Mouse (Mus musculus): ENCODE data around the gene Akt2. TPM values are rescaled to one million over a fixed set of nuclear protein-coding genes. Genes with fewer than 3 reads are reported as not detected.
A peak's percentile ranks its signal among the peaks of the same experiment; 100 is the strongest.

Akt2 gene
- polyA plus RNA-seq, 1 experiment from 2014 or later: 69.3 TPM

DNA sequence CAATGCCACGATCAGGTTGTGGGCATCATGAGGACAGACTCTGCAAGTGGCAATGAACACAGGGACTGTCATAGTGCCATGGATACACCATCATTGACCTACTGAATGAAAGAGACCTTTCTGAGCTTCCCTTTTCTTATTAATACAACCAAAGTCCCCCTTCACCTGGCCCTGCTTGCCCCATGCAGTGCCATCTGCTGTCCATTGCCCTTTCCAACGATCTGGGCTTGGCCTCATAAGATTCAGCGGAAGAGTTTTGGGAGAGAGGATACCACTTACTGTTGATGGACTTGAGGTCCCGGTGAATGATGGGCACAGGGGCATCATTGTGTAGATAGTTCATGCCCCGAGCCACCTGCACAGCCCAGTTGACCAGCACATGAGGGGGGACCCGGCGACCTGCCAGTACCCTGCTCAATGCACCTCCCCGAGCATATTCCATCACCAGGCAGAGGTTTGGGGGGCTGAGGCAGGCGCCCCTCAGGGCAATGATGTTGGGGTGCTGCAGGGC lies 81.8 kb downstream of the Akt2 start:
- Histone ChIP-seq H3K4me2 (peak overlapping the region; percentile 99), H3K27me3 (no peaks in the 10 kb centered on the region), H3K4me3 (peak overlapping the region; percentile 94), H3K36me3 (0 out of 2 replicates have a peak, but pooled peaks cover 3% of the 10 kb centered on the region), H3K27ac (no peak overlapping the region), H3K4me1 (replicated peaks) (peaks cover 22% of the 10 kb centered on the region), H3K9ac (peak overlapping the region; percentile 85), H3K9me3 (replicated peaks) (no peaks in the 10 kb centered on the region)
- ATAC-seq (replicated peaks; ENCODE audit: insufficient number of reproducible peaks, insufficient read depth, low FRiP score, low read depth): no peak
- 61% methylated on average over 9 of the region's 9 CpGs for WGBS

DNA sequence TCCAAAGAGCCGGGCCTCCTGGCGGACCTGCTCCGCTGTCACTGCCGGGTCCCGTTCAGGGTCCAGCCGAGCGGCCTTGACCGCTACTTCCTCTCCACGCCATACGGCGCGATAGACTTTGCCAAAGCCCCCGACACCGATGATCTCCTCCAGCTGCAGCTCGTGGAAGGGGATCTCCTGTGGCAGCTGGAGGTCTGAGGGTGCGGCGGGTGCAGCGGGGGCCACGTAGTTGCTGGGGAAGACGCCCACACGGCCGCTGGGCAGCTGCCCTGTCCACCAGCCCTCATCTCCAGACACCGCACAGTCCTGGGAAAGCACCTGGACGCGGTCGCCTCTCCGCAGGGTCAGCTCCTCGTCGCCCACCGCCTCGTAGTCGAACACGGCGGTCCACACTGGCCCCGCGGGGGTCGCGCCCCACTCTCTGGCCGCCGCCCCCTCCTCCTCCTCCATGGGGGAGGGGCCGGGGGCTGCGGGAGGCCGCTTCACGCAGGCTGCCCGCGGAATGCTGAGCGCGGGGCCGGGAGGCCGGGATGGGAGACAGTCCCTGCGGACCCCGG lies 82.3 kb downstream of the Akt2 start:
- peak overlapping the region; percentile 85 for H3K9ac ChIP-seq
- no peak overlapping the region for H3K27ac ChIP-seq
- H3K4me1 ChIP-seq (replicated peaks): peaks cover 22% of the 10 kb centered on the region
- 0 out of 2 replicates have a peak, but pooled peaks have one; percentile 25 for ATAC-seq (replicated peaks; ENCODE audit: insufficient number of reproducible peaks, insufficient read depth, low FRiP score, low read depth)
- H3K4me2 ChIP-seq: peak overlapping the region; percentile 99
- no peaks in the 10 kb centered on the region for H3K36me3 ChIP-seq
- 1% methylated on average over 51 of the region's 52 CpGs for WGBS
- no peaks in the 10 kb centered on the region for H3K9me3 ChIP-seq (replicated peaks)
- peak overlapping the region; percentile 94 for H3K4me3 ChIP-seq
- H3K27me3 ChIP-seq: no peaks in the 10 kb centered on the region

DNA sequence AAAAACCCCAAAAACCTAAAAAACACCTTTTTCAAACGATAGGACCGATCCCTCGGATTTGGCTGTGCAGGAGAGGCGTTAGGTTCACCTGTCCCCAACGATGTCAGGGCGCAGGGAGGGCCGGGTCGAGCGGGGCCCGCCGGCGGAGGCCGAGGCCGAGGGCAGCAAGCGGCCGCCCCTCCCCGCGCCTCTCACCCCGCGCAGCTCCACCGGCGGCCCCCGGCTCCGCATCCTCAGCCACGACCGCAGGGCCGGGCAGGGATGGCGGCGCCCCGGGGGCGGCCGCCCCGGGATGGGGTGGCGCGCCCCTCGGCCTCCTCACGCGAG lies 82.8 kb downstream of the Akt2 start:
- H3K36me3 ChIP-seq: no peaks in the 10 kb centered on the region
- no peaks in the 10 kb centered on the region for H3K9me3 ChIP-seq (replicated peaks)
- under 1% methylated on average over 35 of the region's 38 CpGs for WGBS
- H3K4me3 ChIP-seq: peak overlapping the region; percentile 94
- no peaks in the 10 kb centered on the region for H3K27me3 ChIP-seq
- peak overlapping the region; percentile 89 for H3K27ac ChIP-seq
- H3K9ac ChIP-seq: peak overlapping the region; percentile 85
- no peak; the same call in 1 of the 2 replicates for ATAC-seq (replicated peaks; ENCODE audit: insufficient number of reproducible peaks, insufficient read depth, low FRiP score, low read depth)
- H3K4me2 ChIP-seq: peak overlapping the region; percentile 99
- peaks cover 22% of the 10 kb centered on the region for H3K4me1 ChIP-seq (replicated peaks)

DNA sequence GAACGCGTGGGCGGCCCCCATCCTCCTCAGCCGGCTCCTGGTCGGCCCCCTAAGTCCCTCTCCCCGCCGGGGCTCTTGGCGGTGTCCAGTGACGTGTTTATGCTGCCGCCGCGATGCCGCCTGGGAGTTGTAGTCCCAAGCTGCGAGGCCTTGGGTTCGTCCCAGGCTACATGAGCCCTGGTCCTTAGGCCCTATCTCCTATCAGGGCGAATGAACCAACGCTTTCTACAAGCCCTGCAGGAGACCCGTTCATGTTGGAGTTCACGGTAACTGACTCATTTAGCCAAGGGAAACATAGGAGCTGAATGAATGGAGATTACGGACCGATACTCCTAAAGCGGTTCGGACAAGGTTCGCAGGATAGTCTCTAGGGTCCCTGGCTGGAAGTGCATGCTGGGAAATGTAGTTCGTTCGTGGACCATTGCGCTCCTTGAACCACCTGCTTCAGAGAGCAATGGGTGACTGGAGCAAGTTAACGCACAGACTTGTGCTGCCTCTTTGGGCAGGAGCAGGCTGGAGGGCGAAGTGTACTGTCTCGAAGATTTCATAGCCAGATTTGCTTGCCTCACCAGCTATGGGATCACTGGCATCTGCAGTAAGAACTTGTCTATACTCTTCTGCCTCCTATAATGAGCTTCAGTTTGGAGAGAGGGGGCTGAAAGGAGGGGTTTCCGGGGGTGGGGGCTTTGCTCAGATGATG lies 83.3 kb downstream of the Akt2 start, which contains the start of gene Map3k10:
Gene Map3k10, minus strand, starts transcription at position 77 of the 700 bp plus-strand sequence.
- Histone ChIP-seq H3K36me3 (no peaks in the 10 kb centered on the region), H3K4me3 (peak within 1 kb of the TSS; percentile 94), H3K9ac (peak within 1 kb of the TSS; percentile 85), H3K4me2 (peak within 1 kb of the TSS; percentile 99), H3K9me3 (replicated peaks) (no peaks in the 10 kb centered on the region), H3K27me3 (no peaks in the 10 kb centered on the region), H3K27ac (peak within 1 kb of the TSS; percentile 89), H3K4me1 (replicated peaks) (peaks cover 22% of the 10 kb centered on the region)
- peak; percentile 97 for ATAC-seq (replicated peaks; ENCODE audit: insufficient number of reproducible peaks, insufficient read depth, low FRiP score, low read depth)
- 1% methylated on average over 30 of the region's 31 CpGs for WGBS

DNA sequence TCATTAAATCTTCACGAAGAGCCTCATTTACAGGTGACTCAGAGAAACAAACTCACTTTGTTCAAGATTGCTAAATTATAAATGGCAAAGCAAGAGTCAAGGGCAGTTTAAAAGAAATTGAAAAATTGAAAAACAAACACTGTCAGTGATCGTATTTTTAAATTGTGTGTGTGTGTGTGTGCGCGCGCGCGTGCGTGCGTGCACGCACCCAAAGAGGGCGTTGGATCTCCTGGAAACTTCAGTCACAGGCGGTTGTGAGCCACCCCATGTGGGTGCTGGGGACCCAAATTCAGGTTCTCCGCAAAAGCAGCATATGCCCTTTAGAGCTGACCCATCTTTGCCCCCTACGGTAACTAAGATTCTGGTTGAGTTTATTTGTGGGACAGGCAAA lies 83.9 kb downstream of the Akt2 start:
- Histone ChIP-seq H3K9ac (0 out of 2 replicates have a peak overlapping the region, but pooled peaks have one; percentile 22), H3K27ac (0 out of 2 replicates have a peak overlapping the region, but pooled peaks have one; percentile 89), H3K4me3 (peak overlapping the region; percentile 94), H3K9me3 (replicated peaks) (no peaks in the 10 kb centered on the region), H3K4me1 (replicated peaks) (peaks cover 22% of the 10 kb centered on the region), H3K27me3 (no peaks in the 10 kb centered on the region), H3K36me3 (no peaks in the 10 kb centered on the region), H3K4me2 (peak overlapping the region; percentile 99)
- 25% methylated on average over 14 of the region's 14 CpGs for WGBS
- ATAC-seq (replicated peaks; ENCODE audit: insufficient number of reproducible peaks, insufficient read depth, low FRiP score, low read depth): no peak

DNA sequence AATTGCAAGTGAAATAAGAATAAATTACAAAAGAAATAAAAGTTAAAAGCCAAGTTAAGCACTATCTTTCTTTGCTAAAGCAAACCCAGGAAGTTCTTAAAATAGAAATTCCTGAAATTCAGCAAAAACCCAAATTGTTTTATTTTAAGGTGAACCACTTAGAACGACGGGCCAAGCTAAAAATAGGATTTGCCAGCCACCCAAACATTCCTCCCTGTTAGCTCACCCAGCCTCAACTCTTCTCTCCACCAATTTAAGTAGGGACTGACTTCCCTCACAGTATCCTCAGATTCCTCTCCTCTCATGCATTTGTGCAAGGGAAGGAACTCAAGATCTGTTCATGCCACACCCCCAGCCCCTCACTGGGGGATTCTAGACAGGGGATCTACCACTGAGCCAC lies 91.9 kb downstream of the Akt2 start:
- Histone ChIP-seq H3K27me3 (peaks cover 16% of the 10 kb centered on the region; the same call in 1 of the 2 replicates), H3K4me1 (replicated peaks) (peaks cover 6% of the 10 kb centered on the region), H3K9ac (no peak overlapping the region), H3K4me3 (no peak overlapping the region), H3K27ac (no peak overlapping the region), H3K4me2 (no peak overlapping the region), H3K9me3 (replicated peaks) (no peaks in the 10 kb centered on the region), H3K36me3 (no peaks in the 10 kb centered on the region)
- ATAC-seq (replicated peaks; ENCODE audit: insufficient number of reproducible peaks, insufficient read depth, low FRiP score, low read depth): no peak
- WGBS: 7% methylated on average over 2 of the region's 2 CpGs

DNA sequence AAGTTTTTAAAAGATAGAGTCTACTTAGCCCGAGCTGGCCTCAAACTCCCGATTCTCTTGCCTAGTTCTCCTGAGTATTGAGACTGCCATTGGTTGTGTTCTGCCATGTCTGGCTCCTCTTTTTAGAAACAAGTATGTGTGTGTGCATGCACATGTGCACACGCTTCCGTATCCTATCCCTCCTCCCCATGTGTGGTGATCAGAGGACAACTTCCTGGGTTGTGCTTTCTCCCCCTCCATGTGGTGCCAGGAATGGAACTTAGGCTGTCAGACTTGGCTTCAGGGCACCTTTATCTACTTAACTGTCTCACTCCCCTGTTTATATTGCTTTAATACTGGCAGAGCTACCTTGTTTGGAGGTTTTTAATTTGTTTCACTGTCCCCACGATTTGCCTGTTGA lies 93.9 kb downstream of the Akt2 start:
- no peak for ATAC-seq (replicated peaks; ENCODE audit: insufficient number of reproducible peaks, insufficient read depth, low FRiP score, low read depth)
- 31% methylated on average over 5 of the region's 5 CpGs for WGBS
- peak overlapping the region; percentile 8; the same call in 1 of the 2 replicates for H3K4me2 ChIP-seq

DNA sequence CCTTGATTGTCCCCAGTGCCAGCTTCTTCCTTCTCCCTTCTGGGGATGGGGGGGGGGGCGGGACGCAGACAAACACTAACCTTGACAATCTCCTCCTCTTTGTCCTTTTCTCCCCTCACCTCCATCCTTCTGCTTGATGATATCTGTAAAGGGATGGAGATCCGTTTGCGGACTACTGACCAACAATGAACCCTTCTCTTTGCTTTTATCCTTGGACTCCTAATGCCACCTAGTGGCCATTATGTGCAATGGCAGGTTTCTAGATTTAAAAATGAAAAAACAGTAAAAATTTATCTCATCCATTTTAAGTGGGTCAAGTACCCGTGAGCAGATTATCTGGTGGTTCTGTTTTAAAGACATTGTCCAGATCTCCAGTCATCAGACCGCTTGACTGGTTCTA lies 94.3 kb downstream of the Akt2 start:
- Histone ChIP-seq H3K27me3 (peaks cover 16% of the 10 kb centered on the region; the same call in 1 of the 2 replicates), H3K27ac (no peak overlapping the region), H3K9me3 (replicated peaks) (no peaks in the 10 kb centered on the region), H3K9ac (no peak overlapping the region), H3K4me1 (replicated peaks) (peaks cover 17% of the 10 kb centered on the region), H3K4me2 (peak overlapping the region; percentile 8; the same call in 1 of the 2 replicates), H3K4me3 (0 out of 2 replicates have a peak overlapping the region, but pooled peaks have one; percentile 4), H3K36me3 (no peaks in the 10 kb centered on the region)
- ATAC-seq (replicated peaks; ENCODE audit: insufficient number of reproducible peaks, insufficient read depth, low FRiP score, low read depth): no peak
- 2% methylated on average over 6 of the region's 6 CpGs for WGBS

More for the DNA sequence above, 93.9 kb downstream of the Akt2 start:
- Histone ChIP-seq H3K4me1 (replicated peaks) (peaks cover 17% of the 10 kb centered on the region), H3K9me3 (replicated peaks) (no peaks in the 10 kb centered on the region), H3K36me3 (no peaks in the 10 kb centered on the region), H3K4me3 (0 out of 2 replicates have a peak overlapping the region, but pooled peaks have one; percentile 4), H3K27ac (no peak overlapping the region), H3K9ac (no peak overlapping the region), H3K27me3 (peaks cover 16% of the 10 kb centered on the region; the same call in 1 of the 2 replicates)

DNA sequence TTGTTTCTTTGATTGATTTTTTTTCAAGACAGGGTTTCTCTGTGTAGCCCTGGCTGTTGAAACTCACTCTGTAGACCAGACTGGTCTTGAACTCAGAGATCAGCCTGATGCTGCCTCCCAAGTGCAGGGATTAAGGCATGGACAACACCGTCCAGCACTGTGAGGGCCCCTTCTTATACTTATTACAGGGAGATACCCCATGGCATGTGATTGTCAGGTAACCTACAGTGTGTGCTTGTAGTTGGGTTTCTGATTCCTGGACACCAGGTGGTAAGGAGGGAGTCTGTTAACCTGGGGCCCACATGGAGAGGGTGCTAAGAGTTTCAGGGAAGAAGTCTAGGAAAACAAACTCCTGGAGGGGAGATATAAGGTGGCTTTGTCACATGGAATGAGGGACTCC lies 95.7 kb downstream of the Akt2 start:
- peaks cover 13% of the 10 kb centered on the region; the same call in 1 of the 2 replicates for H3K27me3 ChIP-seq
- no peaks in the 10 kb centered on the region for H3K36me3 ChIP-seq
- 83% methylated on average over 1 of the region's 1 CpGs for WGBS
- no peak for ATAC-seq (replicated peaks; ENCODE audit: insufficient number of reproducible peaks, insufficient read depth, low FRiP score, low read depth)
- no peaks in the 10 kb centered on the region for H3K9me3 ChIP-seq (replicated peaks)
- H3K4me2 ChIP-seq: no peak overlapping the region
- H3K4me3 ChIP-seq: no peak overlapping the region
- H3K27ac ChIP-seq: no peak overlapping the region
- H3K4me1 ChIP-seq (replicated peaks): peaks cover 17% of the 10 kb centered on the region
- H3K9ac ChIP-seq: no peak overlapping the region

DNA sequence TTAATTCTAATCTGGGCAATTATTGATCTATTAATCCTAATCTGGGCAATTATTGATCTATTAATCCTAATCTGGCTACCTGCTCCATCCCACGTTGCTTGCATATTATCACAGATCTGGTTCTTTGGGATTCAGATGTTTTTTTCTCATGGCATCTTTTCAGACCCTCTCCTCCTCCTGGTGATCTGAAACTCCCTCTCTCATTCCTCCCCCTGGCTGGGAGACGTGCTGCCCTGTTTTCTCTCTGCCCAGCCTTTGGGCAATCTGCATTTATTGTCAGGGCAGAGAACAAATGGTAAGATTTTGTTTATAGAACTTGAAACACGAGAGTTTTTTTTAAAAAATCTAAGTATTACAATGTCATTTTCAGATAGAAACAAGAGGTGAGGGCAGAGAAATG lies 96.5 kb downstream of the Akt2 start:
- ATAC-seq (replicated peaks; ENCODE audit: insufficient number of reproducible peaks, insufficient read depth, low FRiP score, low read depth): no peak
- Histone ChIP-seq H3K4me1 (replicated peaks) (peaks cover 17% of the 10 kb centered on the region), H3K4me2 (peak overlapping the region; percentile 65; the same call in 1 of the 2 replicates)

DNA sequence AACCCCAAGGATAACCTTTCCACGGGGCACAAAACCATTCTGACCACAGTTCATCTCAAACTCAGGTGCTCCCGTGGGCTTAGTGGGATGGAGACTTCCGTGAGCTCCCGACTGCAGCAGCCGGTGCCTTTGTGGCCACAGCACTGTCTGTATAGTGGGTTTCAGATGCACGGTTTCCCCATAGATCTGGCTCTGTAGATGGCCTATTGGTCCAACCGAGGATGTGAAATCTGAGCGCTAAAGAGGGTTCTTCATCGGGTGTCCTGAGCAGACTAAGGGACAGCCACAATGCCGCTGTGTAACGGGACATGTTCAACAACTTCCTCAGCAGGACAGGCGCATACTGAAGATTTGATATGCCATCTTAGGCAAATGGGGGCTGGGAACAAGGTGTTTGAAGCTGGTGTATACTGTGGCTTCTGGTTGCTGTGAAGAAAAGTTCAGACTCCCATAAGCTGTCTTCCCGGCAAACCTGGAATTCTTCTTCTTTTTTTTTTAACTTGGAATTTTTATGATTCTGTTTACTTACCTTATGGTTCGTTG lies 97.0 kb downstream of the Akt2 start:
- peak overlapping the region; percentile 65 for H3K4me2 ChIP-seq
- peaks cover 13% of the 10 kb centered on the region; the same call in 1 of the 2 replicates for H3K27me3 ChIP-seq
- H3K27ac ChIP-seq: no peak overlapping the region
- H3K4me1 ChIP-seq (replicated peaks): peaks cover 17% of the 10 kb centered on the region
- no peak for ATAC-seq (replicated peaks; ENCODE audit: insufficient number of reproducible peaks, insufficient read depth, low FRiP score, low read depth)
- peak overlapping the region; percentile 45 for H3K4me3 ChIP-seq
- H3K9ac ChIP-seq: peak overlapping the region; percentile 50
- H3K36me3 ChIP-seq: no peaks in the 10 kb centered on the region
- WGBS: 35% methylated on average over 14 of the region's 14 CpGs
- H3K9me3 ChIP-seq (replicated peaks): no peaks in the 10 kb centered on the region

More for the DNA sequence above, 96.5 kb downstream of the Akt2 start:
- Histone ChIP-seq H3K9me3 (replicated peaks) (no peaks in the 10 kb centered on the region), H3K27me3 (peaks cover 13% of the 10 kb centered on the region; the same call in 1 of the 2 replicates), H3K27ac (no peak overlapping the region), H3K4me3 (no peak overlapping the region), H3K36me3 (no peaks in the 10 kb centered on the region), H3K9ac (no peak overlapping the region)
- 72% methylated on average over 3 of the region's 3 CpGs for WGBS
